Mouse (Mus musculus): ENCODE results near the gene Mark1. TPM values are rescaled to one million over a fixed set of nuclear protein-coding genes. Genes with fewer than 3 reads are reported as not detected.

The Mark1 gene
- 10 to 100 TPM in 1 of 2 experiments, 1 to 10 TPM in 1; 9.5 to 11.3 TPM for total RNA-seq (2021)
- long read RNA-seq, experiment 1, full-length matches to known transcripts: 4 of 10 reads
- long read RNA-seq, experiment 1, partial matches to known transcripts: 1 of 10 reads
- long read RNA-seq, experiment 1, other reads (novel, unspliced or antisense): 5 of 10 reads
- long read RNA-seq, experiment 2, full-length matches to known transcripts: 3 of 8 reads
- long read RNA-seq, experiment 2, partial matches to known transcripts: 3 of 8 reads
- long read RNA-seq, experiment 2, other reads (novel, unspliced or antisense): 2 of 8 reads

DNA sequence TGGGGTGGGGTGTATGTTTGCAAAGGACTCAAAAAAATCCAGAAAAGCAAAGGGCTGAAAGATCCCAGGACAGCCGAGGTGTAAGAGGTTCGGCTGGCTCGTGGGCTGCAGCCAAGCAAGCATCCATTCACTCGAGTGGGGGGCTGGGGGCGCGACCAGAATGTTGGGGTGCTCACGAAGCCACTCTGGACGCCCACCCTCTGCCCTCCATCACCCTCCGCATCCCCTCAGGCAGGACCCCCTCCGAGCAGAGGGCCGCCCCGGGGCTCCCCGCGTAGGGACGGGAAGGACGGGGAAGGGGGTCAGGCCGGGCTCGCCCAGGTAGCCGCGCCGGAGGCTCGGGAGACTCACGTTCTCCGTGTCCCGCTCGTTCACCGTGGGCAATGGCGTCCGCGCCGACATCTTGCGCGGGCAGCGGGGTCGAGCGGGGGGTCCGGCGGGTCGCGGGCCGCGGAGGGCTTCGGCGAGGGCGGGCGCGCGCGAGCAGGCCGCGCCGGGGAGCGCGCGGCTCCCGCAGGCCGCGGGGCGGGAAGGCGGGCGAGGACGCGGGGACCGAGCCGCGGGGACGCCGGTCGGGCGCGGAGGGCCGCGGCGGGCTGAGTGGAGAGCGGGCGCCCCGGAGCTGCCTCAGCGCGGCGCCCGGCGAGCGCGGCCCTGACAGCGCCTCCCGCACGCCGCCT lies at the start of gene Mark1:
Gene Mark1 (minus strand): TSS at position 500 of the 680 bp plus-strand sequence.
- DNase-seq: peak; percentile 37

DNA sequence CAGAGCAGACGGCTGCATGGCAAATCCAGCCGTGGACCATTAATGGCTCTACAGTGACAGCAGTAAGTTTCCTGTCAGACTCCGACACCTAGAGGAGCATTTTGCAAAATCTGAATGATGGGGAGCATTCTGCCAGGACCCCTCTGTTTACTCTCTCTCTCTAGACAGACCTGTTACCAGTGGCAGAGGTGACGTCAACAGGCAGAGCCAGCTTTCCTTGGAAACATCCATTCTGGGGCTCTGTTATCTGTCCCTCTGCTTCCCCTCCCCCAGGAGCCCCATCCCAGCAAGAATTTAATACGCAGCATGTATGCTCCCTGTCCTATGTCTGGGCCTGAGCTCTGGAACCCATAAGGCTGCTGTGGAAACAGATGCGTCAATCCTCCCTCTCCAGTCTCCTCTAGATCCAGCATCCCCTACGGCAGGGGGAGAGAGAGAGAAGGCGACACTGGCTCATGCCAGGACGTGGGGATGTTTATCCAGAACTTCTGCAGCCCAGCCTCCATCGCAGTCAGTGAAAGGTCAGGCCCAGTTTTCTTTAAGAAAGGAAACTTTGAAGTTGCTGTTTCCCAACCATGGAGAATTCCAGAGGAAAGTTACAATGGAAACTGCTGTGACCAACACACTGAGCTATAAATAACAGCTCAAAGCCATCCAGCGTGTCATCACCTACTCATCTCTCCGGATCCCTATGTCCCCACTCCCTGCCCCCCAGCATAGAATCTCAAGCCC lies 48.3 kb upstream of the Mark1 start:
- no peak for DNase-seq

DNA sequence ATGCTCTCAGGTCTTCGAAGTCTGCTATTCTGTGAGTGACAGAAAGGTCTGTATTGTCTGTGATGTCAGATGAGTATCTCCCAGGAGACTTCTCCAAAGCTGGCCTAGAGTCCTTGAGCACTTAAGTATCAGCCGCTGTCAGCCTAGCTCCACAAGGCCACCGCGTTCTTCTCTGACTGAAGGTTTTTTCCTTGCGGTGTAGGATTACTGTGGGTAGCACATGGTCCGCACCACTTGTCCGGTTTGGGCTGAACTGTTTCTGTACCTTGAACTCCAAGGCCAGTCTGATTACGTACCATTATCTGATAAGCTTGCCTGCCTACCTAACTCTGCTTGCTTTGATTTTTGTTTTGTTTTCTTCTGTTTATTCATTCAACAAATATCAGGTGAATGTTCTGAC lies 47.1 kb upstream of the Mark1 start:
- DNase-seq: no peak

DNA sequence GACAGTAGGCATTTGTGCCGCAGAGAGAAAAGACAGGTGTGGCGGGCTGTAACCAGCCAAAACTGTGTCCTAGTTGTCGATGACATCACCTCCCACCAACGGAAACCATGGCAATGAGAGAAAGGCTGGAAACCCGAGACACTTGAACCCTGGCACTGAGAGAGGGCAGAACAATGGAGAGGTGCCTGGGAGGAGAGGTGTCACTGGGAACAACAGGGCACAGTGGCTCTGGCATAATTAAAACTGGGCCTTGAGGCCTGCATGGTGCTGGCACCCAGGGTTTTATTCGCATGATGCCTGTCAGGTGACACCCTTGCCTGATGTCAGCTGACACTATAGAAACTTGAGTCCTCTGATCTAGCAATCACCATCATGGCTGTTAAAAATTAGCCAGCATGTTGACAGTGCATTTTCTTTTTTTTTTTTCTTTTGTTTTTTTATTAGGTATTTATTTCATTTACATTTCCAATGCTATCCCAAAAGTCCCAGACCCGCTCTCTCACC lies 38.9 kb upstream of the Mark1 start:
- no peak for DNase-seq

DNA sequence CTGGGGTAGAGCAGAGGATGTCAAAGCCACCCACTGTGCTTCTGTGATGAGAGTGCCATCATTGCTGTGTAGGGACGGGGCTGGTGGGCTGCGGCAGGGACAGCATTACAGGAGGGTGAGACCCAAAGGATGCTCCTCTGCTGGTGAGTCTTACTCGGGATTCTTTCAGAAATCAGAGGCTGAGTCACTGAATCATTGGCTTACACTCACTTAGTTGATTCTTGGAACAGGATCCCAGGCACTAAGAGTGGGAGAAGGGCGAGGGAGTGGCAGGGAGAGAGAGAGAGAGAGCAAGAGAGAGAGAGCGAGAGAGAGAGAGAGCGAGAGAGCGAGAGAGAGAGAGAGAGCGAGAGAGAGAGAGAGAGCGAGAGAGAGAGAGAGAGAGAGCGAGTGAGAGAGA lies 31.2 kb upstream of the Mark1 start:
- no peak for DNase-seq

DNA sequence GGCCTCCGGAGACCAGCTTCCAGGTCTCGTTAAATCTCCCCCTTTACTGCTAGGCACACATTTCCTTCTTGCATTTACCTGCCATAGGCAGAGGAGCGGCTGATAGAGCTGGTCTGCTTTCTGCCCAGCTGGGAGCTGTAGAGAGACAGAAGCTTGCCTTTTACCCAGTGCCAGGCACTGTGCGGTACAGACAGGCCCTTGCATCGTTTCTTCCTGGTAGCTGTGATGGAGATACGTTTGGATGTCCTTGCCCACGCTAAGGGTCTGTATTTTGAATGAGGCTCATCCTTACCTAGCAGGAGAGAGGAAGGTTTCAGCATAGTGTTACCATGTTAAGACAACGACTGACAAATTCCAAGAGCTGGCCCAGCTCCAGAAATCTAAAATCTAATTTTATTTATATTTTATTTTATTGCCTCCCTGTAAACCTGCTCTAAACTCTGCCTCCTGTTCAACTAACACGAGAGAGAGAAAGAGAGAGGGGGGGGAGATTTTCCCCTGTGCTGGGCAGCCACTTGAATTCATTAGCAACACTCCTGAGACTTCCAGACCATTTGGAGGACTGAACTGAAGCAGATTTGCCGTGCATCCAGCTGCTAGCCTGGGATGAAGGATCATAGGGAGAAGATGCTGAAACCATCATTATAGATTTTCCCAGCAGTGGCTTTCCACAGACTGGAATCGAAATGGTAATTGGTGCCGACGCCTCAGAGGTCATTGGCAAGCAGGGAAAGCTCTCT lies 21.2 kb upstream of the Mark1 start:
- no peak for DNase-seq

DNA sequence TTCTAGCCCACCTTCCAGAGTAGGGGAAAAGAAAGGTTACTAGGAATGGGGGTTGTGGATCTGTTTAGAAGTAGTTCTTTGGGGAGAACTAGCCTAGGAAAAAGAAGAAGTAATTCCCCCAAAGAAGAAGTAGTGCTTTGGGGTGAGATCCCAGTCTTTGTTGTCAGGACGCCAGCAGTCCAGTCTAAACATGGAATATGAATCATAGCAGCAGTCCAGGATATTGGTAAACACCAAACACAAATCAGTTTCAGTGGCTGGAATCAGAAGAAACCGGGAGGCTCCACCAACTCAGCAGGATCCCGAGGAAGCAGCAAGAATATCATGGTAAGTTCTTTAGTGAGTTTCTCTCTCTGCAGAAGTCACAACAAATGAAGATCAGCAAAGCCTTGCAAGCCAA lies 13.2 kb upstream of the Mark1 start:
- DNase-seq: no peak

DNA sequence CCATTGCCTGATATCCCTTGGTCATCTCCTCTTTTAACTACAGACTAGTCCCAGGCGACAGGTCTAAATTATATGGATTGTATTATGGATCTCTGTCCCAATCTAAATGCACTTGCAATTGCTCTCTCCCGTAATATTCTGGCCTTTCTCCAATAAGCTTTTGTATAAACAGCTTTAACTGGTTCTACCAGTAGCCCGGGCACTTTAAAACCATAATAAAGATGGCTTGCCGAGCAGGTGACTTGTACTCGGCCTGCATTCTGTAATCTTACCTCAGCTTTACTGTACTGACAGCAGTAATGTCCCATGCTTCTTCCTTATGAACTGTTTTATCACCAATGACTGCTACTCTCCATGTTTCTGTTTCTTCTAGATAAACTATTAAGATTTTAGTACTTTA lies 7.7 kb upstream of the Mark1 start:
- DNase-seq: no peak

DNA sequence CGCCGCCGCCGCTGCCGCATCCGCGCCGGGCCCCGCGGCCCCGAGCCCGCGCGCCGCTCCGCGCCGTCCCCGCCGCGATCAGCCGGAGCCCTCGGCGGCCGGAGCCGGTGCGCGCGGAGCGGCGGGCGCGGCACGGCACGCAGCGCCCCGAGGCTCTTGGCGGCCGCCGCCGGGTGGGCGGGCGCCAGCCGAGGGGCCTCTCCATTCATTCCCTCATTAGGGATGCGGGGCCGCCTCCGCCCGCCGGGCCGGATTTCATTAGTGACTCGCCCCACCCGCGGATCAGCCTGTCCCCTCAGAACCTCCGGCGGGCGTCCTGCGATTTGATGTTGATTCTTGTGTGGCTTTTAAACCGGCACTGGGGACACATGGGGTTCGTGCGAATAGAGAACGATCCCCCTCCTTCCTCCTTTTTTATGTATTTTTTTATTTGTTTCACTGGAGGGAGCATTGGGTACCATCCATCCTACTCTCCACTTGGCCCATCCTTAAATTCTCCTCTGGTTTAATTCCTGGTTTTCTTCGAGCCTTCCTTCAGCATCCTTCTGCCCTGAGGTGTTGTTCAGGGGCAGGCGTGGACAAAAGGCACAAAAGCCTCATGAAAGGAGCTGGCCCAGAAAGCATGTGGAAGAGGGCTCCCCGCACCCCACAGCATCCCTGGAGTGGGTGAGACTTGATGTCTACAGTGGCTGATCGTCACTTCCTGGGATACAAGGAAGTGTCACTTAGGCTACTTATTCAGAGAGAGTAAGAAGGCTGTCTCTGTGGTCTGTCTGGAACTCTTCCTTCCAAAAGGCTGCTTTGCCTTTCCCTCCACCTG lies 620 bp upstream of the Mark1 start:
- DNase-seq: peak; percentile 49

DNA sequence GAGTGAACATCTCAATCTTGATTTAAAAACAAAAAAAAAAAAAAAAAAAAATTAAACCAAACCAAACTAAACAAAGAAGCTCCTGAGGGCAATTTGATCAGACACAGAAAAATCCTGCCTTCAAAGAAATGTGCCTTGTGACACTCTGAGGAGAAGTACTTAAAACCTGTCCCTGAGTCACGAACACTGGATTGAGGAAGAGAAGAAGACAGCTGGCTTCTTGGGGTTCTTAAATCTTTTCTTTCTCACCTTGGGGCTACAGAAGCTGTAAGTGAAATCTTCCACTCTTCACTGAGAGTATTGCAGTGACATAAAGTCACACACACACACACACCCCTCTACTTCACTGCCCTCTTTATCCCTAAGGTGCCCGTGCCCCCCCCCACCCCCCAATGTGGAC lies 739 bp downstream of the Mark1 start:
- no peak for DNase-seq

DNA sequence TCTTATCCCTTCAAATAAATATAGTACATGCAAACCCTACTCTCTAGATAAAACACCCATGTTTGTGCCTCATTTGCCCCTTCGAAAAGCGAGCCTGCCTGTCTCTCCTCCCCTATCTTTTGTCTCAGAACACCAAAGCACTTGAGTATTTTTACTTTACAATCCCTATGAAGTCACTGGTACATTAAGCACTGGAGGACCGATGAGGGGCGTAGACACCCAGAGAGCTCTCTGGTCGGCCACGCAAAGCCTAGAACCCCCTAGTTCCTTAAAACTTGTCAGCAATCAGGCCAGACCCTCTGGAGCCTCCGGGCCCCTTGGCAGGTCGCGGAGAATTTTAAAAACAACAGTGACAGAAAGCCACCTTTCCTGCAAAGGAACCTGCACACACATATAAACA lies 1.2 kb downstream of the Mark1 start:
- no peak for DNase-seq

DNA sequence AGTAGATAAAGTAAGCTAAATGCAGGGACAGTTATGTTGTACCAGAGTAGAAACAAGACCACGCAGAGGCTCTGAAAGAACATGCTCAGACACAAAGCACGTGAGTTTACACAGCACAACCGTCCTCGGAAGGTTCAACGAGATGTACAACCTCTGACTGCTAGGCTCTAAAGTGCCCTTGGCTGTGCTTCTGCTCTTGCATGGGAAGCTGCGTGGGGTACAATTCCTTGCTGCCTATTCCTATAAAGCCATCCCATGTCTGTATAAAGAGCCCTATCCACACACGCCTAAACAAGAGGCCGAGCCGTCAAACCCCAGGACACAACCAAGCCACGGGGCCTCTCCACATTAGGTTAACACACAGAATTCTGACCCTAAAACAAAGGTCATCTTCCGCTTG lies 1.9 kb downstream of the Mark1 start:
- DNase-seq: no peak

DNA sequence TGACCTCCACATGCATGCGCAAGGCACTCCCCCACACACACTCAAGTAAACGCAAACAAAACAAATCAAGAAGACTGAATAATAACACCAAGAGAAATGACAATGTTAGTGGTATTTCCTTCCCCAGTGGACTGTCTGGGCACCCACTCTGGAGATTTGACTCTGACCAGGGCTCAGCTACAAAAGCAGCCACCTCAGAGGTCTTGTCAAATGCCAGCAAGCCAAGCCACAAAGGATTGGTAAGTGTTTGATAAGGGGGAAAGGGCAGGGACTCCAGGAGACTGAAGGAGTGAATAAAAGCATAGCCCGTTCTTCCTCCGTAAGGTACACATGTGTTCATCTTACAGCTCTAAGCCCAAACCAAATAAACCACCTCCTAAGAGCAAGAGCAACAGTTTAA lies 4.0 kb downstream of the Mark1 start:
- DNase-seq: no peak

DNA sequence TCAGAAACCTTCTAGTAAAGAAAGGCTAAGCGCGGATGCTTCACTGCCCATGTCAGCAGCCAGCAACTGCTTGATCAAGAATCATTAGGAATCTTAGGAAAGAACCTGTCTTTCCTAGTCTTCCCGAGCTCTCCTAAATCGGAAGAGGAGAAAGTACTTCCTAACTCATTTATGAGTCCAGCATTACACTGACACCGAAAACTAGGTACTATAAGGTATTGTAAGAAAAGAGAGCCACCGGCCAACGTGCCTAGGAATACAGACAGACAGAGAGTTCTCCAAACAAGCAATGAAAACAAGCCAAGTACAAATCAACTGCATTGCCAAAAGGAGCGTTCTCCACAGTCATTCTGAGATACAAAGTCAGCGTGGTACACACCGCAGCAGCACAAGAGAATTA lies 8.2 kb downstream of the Mark1 start:
- DNase-seq: no peak

DNA sequence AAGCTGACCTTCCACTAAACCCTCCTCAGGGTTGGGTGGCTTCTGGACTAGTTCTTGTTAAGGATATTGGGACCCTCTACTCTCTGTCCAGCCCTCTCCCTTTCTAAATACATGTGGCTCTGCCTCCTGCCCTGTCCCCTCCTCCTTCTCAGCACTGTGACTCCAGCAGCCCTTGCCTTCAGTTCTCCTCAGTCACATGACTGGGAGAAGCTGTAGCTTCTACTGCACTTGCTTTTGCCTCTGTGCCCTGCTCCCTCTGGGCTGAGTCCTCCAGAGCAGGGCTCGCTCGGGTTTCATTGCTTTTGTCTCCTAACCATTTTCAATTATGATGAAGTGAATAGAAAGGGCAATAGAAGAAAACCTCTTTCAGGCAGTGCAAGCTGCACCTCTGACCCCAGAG lies 12.6 kb downstream of the Mark1 start:
- DNase-seq: no peak

DNA sequence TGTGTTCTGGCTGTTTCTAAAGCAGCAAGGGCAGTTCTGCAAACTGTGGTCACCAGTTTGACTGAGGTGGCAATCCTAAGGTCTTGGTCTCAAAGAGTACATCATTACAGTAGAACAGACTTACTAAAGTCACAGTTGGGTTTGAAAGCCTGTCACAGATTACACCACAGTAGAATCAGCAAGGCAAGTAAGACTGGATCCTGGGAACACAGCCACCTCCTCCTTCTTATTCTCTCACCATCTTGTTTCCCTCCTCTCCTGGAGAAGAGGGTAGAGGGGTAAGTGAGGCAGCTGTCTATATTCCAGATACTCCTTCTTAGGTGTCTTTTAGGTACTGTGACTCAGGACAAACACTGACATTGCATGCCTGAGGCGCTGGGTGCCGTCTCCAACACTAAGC lies 14.6 kb downstream of the Mark1 start:
- no peak for DNase-seq

DNA sequence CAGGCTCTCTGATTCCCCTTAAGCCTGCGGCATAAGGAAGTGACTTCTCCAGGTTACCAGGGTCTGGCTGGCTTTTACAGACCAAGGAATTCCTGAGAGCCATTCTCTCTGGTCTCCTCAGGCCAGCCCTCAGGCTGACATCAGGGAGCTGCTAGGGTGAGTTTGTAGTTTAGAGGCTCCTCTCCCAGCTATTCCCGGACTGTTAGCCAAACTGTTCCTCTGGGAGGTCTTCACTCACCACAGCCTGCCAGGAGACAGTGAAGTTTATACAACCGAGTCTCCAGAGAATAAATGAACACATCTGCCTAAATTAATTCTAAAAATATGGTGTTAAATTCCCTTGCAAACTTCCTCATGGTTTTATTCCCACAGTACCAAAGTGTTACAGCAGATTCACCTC lies 15.6 kb downstream of the Mark1 start:
- DNase-seq: no peak

DNA sequence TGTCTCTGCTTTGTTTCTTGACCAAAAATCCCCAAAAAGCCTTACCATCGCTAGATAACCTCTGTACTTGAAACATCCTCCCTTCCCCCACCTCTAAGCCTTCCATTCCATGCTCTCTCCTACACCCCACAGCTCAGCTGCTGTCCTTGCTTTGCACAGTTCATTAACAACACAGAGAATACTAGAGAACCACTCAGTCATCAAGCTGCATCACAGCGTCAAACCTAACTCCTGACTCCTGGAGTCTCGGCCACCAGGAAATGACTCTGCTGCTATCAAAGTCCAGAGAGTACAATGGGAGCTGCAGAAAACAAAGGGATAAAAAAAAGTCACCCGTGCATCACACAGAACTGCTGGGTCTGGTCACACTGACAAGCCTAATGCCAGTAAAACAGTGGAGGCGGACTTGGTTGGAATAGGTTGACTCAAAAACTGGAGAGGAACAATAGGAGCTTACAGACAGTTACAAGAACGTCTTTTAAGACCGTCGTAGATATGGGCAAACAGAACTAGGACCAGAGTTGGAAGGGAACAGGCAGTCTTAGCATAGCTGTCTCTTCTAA lies 27.1 kb downstream of the Mark1 start:
- DNase-seq: no peak

DNA sequence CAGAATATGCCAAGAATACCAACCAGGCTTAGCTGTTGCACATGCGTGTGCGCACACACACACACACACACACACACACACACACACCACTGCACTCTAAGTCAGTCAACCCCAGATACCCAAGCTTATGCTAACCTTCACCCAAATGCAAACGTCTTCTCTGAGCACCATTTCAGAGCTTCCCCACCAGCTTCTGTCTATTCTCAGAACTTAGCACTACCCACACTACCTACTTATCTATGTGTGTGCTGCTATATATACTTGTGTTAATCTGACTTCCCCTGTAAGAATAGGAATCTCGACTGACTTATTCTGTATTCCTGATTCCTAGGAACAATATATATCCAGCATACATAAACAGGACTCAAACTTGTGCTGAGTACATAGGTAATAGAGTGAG lies 30.0 kb downstream of the Mark1 start:
- DNase-seq: no peak

DNA sequence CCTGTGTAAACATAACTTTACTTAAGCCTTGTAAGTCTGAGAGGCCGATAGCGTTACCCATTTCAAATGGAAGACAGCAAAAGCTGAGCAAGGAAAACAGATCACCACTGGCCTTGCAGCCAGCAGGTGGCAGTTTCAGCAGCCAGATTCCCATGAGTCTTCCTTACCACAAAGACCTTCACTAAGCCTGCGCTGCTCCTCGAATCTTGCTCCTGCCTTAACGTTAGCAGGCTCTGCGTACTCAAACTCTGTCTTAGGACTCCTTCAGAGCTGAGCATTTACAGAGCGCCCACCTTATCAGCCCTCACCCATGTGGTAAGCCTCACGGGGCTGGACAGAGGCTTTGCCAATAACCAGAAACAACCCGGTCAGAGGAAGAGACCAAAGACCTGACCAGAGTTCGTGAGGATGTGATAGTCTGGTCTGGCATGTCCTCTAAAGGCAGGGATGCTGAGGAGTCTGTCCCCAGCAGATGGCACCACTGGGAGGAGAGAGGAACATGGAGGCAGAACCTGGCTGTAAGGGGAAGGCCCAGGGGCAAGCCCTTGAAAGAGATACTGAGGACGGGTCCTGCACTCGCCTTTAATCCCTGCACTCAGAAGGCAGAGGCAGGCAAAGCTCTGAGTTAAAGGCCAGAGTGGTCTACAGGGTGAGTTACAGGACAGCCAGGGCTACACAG lies 33.5 kb downstream of the Mark1 start:
- DNase-seq: peak; percentile 77

Data from adrenal gland, postnatal 10 days (tissue).